Mouse (Mus musculus) ES-E14 (cell line): Measurements from ENCODE around the gene Bcs1l. TPM values are rescaled to one million over a fixed set of nuclear protein-coding genes. Genes with fewer than 3 reads are reported as not detected.

ENCODE experiments used
- DNase-seq: peaks from one replicate; pipeline ENCODE4 v3.0.0-alpha.2; 2013; ENCODE audit warnings: low read depth, low spot score
- H3K27ac ChIP-seq: 2 replicates; pipeline ENCODE4 v1.5.1; 2012; ENCODE audit warnings: low read depth, mild to moderate bottlenecking, low read length, moderate library complexity, mixed read lengths; ENCODE audit not compliant: poor library complexity, insufficient read depth, severe bottlenecking
- H3K36me3 ChIP-seq: 2 replicates; pipeline ENCODE4 v1.6.1; 2012; ENCODE audit warnings: mild to moderate bottlenecking, low read length, moderate library complexity, mixed read lengths; ENCODE audit not compliant: control insufficient read depth, poor library complexity, insufficient read depth, severe bottlenecking
- H3K4me1 ChIP-seq, 2 experiments: fragments of 150-350 bp in 1 of 2; sonication (generic) in 1 of 2; 2 replicates each; pipeline ENCODE4 v1.6.1; 2012; ENCODE audit warnings: low read length in 2 of 2, mild to moderate bottlenecking in 1 of 2, mixed read lengths in 1 of 2; ENCODE audit not compliant: control insufficient read depth in 2 of 2, insufficient read depth in 2 of 2, poor library complexity in 1 of 2
- H3K4me3 ChIP-seq, 2 experiments: fragments of 150-350 bp in 1 of 2; sonication (generic) in 1 of 2; 2 replicates each; pipeline ENCODE4 v1.5.1; 2012; ENCODE audit warnings: low read length in 2 of 2, low read depth in 1 of 2, mild to moderate bottlenecking in 1 of 2, mixed read lengths in 1 of 2; ENCODE audit not compliant: insufficient read depth in 1 of 2, poor library complexity in 1 of 2, severe bottlenecking in 1 of 2
- H3K9ac ChIP-seq: 2 replicates; pipeline ENCODE4 v1.6.1; 2012; ENCODE audit warnings: low read depth, mild to moderate bottlenecking, low read length, mixed read lengths; ENCODE audit not compliant: poor library complexity, insufficient read depth, severe bottlenecking
- H3K9me3 ChIP-seq: fragments of 150-350 bp; sonication (generic); 2 replicates; pipeline ENCODE4 v1.6.1; 2012; ENCODE audit warnings: low read depth, mild to moderate bottlenecking, low read length; ENCODE audit not compliant: control insufficient read depth, insufficient read depth
- CHD2 ChIP-seq: IDR thresholded peaks from 2 replicates; pipeline ENCODE4 v1.6.1; 2014; ENCODE audit warnings: mild to moderate bottlenecking, low read depth, low read length, inconsistent platforms
- HCFC1 ChIP-seq: IDR thresholded peaks from 2 replicates; pipeline ENCODE4 v1.6.1; 2012; ENCODE audit warnings: low read length, inconsistent platforms, borderline replicate concordance; ENCODE audit not compliant: insufficient read depth
- MAFK ChIP-seq: IDR thresholded peaks from 2 replicates; pipeline ENCODE4 v1.6.1; 2014; ENCODE audit warnings: mild to moderate bottlenecking, low read depth, low read length, inconsistent platforms; ENCODE audit not compliant: insufficient read depth
- ZC3H11A ChIP-seq: IDR thresholded peaks from 2 replicates; pipeline ENCODE4 v1.6.1; 2012; ENCODE audit warnings: low read depth, mild to moderate bottlenecking, inconsistent platforms, low read length, borderline replicate concordance
- ZNF384 ChIP-seq: IDR thresholded peaks from 2 replicates; pipeline ENCODE4 v1.6.1; 2012; ENCODE audit warnings: low read depth, low read length, inconsistent platforms
- in situ Hi-C, 2 experiments: fragments of 600-800 bp; cut with MboI; formaldehyde crosslinking; loops; one replicate each; pipeline ENCODE4 v1.15.1; 2025; ENCODE audit warnings: low sequenced_read_pairs in 2 of 2, inconsistent platforms in 1 of 2; ENCODE audit not compliant: unreplicated experiment in 2 of 2
- total RNA-seq: library from RNA; depleted of rRNA; stranded (reverse); fragments of 300-350 nt; gene quantifications from 2 replicates; pipeline ENCODE4 v1.2.3, GENCODE M21; 2012; rRNA removed

Gene Bcs1l
- total RNA-seq, 1 experiment = 15.3 TPM

- Histone ChIP-seq H3K4me1 (peaks cover 0 to 4% of the 10 kb centered on the region in 2 experiments; a peak in 1 of 4 replicates), H3K4me3 (no peak overlapping the region), H3K27ac (no peak overlapping the region), H3K9me3 (no peaks in the 10 kb centered on the region), H3K36me3 (no peaks in the 10 kb centered on the region), H3K9ac (no peak overlapping the region)
- TF ChIP-seq ZNF384 (no peak), HCFC1 (no peak), ZC3H11A (no peak), CHD2 (no peak), MAFK (no peak)
- in situ Hi-C loops = no loop called here
- DNase-seq = no peak
Measured at GRCm38 (mm10) chr1:74632734-74633133, 44.6 kb downstream of the Bcs1l start.

Other genes with a start within 250 kb of the Bcs1l start
- gene Catip, start 226.2 kb upstream of the Bcs1l start, total RNA-seq = 7.3 and 9.1 TPM in 2 replicates
- 19.9 and 44.4 TPM in 2 replicates for gene Slc11a1, start 213.1 kb upstream of the Bcs1l start, total RNA-seq
- gene Ctdsp1, start 196.8 kb upstream of the Bcs1l start, total RNA-seq = 17.3 and 17.9 TPM in 2 replicates
- 1.2 and 1.4 TPM in 2 replicates for gene Vil1, start 178.9 kb upstream of the Bcs1l start, total RNA-seq
- gene Cnot9, start 82.2 kb upstream of the Bcs1l start, total RNA-seq = 41.1 and 57.1 TPM in 2 replicates
- gene Plcd4, start 45.4 kb upstream of the Bcs1l start, total RNA-seq = 1.2 and 1.5 TPM in 2 replicates
- gene Usp37, start 44.0 kb upstream of the Bcs1l start, total RNA-seq = 36.7 and 44.8 TPM in 2 replicates
- gene Zfp142, start within 50 bp of the Bcs1l start, total RNA-seq = 15.9 and 16.5 TPM in 2 replicates
- gene Rnf25, start 13.1 kb downstream of the Bcs1l start, total RNA-seq = 20.5 and 29.7 TPM in 2 replicates
- gene Stk36, start 13.2 kb downstream of the Bcs1l start, total RNA-seq = 1.6 and 1.7 TPM in 2 replicates
- 45.2 and 64.2 TPM in 2 replicates for gene Ttll4, start 73.5 kb downstream of the Bcs1l start, total RNA-seq
- 1.1 and 4.9 TPM in 2 replicates for gene Cyp27a1, start 125.3 kb downstream of the Bcs1l start, total RNA-seq
- 0.04 and 0.16 TPM in 2 replicates for gene Prkag3, start 160.9 kb downstream of the Bcs1l start, total RNA-seq
- 2.6 and 2.8 TPM in 2 replicates for gene Wnt6, start 183.6 kb downstream of the Bcs1l start, total RNA-seq
- 0.42 and 1.5 TPM in 2 replicates for gene Wnt10a, start 203.2 kb downstream of the Bcs1l start, total RNA-seq